Mouse (Mus musculus): ENCODE data around the gene Tsc2. TPM values are rescaled to one million over a fixed set of nuclear protein-coding genes. Genes with fewer than 3 reads are reported as not detected.

Gene Tsc2
- total RNA-seq, 2 experiments from 2014 or later = 110 to 119 TPM

GRCm38 (mm10) chr17:24573811-24574210 lies 58.6 kb downstream of the Tsc2 start:
- DNase-seq (ENCODE audit: low spot score in 2 of 2) = no peak

- DNase-seq (ENCODE audit: low spot score in 2 of 2) = no peak
These were observed 59.7 kb downstream of the Tsc2 start for GRCm38 (mm10) chr17:24572651-24573245.

DNA sequence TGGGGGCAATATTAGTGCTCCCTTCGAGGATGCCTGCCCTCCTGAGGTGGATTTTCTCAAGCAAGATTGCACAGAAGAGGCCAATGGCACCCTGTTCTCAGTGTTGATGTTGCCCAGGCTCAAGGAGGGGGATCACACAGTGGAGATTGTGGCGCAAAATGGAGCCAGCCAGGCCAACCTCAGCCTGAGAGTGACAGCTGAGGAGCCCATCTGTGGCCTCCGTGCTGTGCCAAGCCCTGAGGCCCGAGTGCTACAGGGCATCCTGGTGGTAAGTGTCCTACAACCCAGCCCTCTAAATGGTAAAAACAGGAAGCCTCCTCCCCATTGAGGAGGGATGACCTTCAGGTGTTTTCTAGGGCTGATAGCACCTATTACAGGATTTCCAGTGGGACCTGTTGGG lies 62.6 kb downstream of the Tsc2 start:
- no peak for DNase-seq (ENCODE audit: low spot score in 2 of 2)

- no peak for DNase-seq (ENCODE audit: low spot score in 2 of 2)
These were observed 65.2 kb downstream of the Tsc2 start for GRCm38 (mm10) chr17:24567034-24567779.

DNA sequence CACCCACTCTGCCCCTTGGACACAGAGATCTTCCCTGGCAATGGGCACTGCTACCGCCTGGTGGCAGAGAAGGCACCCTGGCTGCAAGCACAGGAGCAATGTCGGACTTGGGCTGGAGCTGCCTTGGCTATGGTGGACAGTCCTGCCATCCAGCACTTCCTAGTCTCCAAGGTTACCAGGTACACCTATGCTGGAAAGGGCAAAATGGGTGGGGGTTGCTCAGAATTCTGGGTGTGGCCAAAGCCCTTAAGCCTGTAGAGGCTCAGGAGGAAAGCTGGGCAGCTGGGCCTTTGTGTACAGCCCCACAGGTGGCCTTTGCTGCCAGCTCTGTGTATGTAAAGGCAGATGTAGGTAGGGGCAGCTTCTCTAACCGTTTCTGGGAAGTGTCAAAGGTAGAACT lies 66.6 kb downstream of the Tsc2 start:
- DNase-seq (ENCODE audit: low spot score in 2 of 2) = no peak

DNA sequence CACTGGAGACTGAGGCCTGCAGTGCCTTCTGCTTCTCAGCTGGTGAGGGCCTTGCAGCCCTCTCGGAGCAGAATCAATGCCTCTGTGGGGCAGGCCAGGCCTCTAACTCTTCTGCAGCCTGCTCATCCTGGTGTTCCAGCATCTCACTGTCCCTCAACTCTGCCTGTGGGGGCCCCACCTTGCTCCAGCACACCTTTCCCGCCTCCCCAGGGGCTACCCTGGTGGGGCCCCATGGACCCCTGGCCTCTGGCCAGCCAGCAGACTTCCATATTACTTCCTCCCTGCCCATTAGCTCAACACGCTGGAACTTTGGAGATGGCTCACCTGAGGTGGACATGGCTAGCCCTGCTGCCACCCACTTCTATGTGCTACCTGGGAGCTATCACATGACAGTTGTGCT lies 67.3 kb downstream of the Tsc2 start:
- DNase-seq (ENCODE audit: low spot score in 2 of 2) = no peak

DNA sequence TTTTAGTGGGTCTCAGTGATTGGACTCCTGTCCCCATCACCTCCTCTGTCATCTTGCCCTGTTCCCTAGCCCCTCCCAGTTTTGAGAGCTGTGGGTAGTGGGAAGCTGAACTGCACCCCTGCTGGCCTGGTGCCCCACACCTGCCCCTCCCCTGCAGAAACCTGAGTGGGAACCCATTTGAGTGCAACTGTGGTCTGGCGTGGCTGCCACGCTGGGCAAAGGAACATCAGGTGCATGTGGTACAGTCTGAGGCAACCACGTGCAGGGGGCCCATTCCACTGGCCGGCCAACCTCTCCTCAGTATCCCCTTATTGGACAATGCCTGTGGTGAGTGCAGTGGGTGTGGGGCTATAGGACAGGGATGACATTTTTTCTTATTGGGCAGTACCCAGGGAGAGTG lies 68.0 kb downstream of the Tsc2 start:
- DNase-seq (ENCODE audit: low spot score in 2 of 2) = no peak

DNA sequence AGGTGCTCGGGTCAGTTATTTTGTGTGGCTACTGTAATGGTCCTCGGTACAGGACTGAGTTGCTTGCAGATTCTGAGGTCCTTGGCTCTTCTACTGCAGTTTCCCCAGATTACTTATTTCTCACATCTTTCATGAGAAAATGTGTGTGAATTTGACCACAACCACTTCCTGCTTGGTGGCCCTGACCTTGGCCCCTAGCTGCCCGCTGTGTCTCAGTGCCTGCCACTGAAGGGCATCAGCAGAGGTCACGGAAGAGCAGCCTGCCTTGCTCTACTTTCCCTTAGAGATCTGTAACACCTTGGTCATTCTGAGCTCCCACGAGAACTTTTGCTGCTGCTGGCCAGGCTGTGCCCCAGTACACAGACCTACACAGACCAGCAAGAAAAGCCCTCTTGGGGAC lies 68.8 kb downstream of the Tsc2 start:
- DNase-seq (ENCODE audit: low spot score in 2 of 2) = no peak

- no peak for DNase-seq (ENCODE audit: low spot score in 2 of 2)
These were observed 70.8 kb downstream of the Tsc2 start for GRCm38 (mm10) chr17:24561592-24561991.

- no peak for DNase-seq (ENCODE audit: low spot score in 2 of 2)
These were observed 72.0 kb downstream of the Tsc2 start for GRCm38 (mm10) chr17:24560301-24561028.

- DNase-seq (ENCODE audit: low spot score in 2 of 2) = no peak
These were observed 73.3 kb downstream of the Tsc2 start for GRCm38 (mm10) chr17:24559146-24559545.

- no peak for DNase-seq (ENCODE audit: low spot score in 2 of 2)
These were observed 73.8 kb downstream of the Tsc2 start for GRCm38 (mm10) chr17:24558600-24559099.

DNA sequence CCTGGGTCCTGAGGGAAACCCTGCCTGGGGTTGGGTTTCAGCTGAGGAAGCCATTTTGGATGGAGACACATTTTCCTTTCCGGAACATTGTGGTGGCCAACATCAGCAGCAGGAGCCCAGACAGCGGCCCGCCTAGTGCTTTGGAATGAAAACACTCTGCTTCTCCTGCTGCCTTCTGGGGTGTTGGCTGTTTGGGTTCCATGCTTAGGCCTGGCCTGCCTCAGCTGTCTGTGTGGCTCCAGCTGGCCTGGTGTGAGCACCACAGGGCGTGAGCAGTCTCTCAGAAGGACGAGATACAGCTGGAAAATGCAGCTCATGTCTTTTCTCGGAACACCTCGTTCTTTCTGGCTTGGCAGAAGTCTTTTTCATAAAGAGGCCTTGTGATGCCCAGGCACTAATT lies 75.3 kb downstream of the Tsc2 start:
- no peak for DNase-seq (ENCODE audit: low spot score in 2 of 2)

DNA sequence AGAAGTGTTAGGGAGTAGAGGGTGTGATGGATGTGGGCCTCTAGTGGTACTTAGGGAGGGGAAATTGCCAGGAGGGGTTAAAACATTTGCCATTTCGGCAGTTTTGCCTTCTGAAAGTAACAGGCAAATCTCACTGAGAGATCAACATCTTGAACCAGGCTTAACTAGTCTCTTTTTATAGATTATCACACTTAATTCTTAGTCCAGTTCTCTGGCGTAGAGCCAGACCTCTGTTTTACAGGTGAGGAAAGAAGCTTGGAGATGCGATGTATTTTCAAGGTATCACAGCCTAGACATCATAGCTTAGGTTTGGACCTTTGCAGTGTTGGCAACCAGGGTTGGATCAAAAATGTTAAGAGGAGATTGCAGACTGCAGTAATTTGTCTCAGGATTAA lies 81.4 kb downstream of the Tsc2 start:
- DNase-seq (ENCODE audit: low spot score in 2 of 2) = no peak

GRCm38 (mm10) chr17:24550416-24551049 lies 81.9 kb downstream of the Tsc2 start:
- peak in 1 of 2 experiments; percentile 50 for DNase-seq (ENCODE audit: low spot score in 2 of 2)

DNA sequence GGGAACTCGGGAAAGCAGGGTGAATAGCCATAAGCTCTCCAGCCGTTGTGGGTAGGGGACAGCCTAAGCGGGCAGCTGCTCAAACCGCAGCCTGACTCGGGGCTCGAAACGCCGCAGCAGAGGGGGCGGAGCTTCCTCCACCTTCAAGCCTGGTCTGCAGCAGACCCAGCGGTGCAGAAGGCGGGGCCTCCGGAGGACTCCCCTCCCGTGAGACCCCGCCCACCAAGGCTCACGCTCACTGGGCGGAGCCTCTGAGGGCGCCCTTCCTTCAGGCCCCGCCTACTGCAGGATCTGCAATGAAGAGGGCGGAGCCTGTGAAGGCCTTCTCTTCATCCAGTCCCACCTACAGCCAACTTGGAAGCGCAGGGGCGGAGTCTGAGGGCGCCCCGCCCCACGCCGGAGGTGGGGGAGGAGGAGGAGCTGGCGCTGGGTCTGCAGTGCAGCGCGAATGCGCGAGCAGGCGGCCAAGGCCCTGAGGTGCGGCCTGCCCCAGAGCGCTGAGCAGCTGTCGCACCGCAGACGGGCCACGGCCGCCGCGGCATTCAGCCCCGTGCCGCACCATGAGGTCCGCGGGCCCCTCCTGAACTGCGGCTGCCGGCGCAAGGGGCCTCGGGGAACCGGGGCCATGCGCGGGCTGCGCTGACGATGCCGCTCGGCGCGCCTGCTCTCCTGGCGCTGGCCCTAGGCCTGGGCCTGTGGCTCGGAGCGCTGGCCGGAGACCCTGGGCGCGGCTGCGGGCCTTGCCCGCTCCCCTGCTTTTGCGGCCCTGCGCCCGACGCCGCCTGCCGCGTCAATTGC lies 82.6 kb downstream of the Tsc2 start, which contains the start of gene Pkd1:
Pkd1 (plus strand) TSS at position 217 of the 798 bp plus-strand sequence.
- DNase-seq (ENCODE audit: low spot score in 2 of 2) = peak; percentile 95 to 98

GRCm38 (mm10) chr17:24548921-24549617 lies 83.4 kb downstream of the Tsc2 start:
- DNase-seq (ENCODE audit: low spot score in 2 of 2) = no peak

DNA sequence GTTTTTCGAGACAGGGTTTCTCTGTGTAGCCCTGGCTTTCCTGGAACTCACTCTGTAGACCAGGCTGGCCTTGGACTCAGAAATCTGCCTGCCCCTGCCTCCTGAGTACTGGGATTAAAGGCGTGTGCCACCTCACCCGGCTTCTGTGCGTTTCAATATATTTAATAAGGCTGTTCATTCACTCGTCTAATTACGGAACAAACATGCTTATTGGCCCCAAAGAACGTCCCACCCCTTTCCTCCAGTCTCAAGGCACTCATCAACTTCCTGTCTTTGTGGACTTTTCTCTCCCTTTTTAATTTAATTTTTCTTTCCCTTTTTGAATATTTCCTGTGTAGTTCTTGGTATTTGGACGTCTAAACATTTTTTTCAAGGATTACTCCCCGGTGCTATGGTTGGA lies 84.0 kb downstream of the Tsc2 start:
- DNase-seq (ENCODE audit: low spot score in 2 of 2) = no peak

GRCm38 (mm10) chr17:24546234-24546633 lies 86.2 kb downstream of the Tsc2 start:
- no peak for DNase-seq (ENCODE audit: low spot score in 2 of 2)

Data from adrenal gland, postnatal 4 days (tissue).